Mouse (Mus musculus) urinary bladder, adult 18-20 months (tissue): ENCODE measurements around the gene Gbf1.
"Not testable (repeated sequence)": the region's sequence is repeated elsewhere in the genome, so short reads cannot be mapped to it uniquely, and the experiment has no call there.

Experiments
- DNase-seq, 2 experiments: peaks; one replicate each; pipeline ENCODE4 v3.0.0; 2022; ENCODE audit warnings: low spot score in 2 of 2, mixed read lengths in 2 of 2

Gbf1 gene

GRCm38 (mm10) chr19:46152127-46152803, at the start of gene Gbf1:
Gbf1 (plus strand) TSS chr19:46152509.
- DNase-seq, result peak; percentile 87 to 92

DNA sequence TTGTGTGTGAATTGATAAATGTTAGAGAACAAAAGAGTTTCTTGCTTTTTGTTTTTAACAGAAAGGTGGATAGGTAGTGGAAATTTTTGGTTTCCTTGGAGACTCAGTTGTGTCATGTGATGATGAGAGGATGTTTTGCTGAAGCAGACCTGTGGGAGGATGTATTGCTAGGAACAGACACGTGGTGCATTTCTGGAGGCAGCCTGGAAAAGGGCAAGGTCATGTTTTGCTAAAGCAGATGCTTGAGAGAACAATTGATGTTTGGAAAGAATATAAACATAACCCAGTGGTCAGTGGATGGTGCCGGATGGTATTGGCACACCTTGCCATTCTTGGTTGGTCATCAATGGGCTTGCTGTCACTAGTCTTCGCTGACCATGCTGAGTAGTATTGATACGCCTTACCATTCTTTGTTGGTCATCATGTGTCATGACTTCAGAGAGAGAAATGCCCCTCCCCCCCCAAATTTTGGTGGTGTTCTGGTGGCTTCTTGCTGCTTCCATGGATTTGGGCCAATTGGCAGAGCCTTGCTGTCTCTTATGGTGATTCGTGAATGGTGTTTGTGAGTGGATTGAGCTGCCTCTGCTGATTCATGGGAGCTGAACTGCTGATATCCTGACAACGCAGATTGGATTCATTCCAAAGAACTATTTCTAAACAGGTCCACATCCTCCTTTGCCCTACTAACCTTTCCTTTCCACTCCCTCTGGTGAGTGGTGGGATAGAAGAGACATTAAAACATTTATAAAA, 48.7 kb upstream of the Gbf1 start:
- DNase-seq, result no peak

DNA sequence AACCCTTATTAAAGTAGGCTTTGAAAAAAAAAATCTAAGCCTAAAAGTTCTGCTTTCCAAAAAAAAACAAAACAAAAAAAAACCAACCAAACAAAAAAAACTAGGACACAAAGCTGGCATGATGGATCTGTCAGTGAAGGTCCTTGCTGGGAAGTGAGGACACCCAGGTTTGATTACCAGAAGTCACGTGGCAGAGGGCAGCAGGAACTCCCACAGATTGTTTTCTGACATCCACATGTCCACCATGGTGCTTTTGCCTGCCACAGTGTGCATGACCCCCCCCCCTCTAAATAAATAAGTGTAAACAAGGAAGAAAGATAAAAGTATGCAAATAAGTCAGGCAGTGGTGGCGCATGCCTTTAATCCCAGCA, 48.1 kb upstream of the Gbf1 start:
- no peak for DNase-seq

DNA sequence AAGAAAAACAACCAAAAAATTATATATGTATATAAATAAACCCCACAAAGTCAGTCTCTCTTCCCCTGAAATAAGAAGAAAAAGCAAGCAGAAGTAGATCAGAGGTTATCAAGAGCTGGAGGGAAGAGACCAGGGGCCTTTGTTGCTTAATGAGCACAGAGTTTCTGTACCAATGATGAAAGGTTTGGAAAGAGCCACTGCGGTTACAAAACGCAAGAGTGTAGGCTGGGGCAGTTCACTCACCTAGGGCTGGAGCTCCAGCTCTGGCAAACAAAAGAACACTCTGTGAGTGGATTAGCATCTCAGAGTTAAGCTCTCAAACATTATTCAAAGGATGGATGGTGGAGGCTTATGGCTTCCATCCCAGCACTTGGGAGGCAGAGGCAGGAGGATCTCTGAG, 42.1 kb upstream of the Gbf1 start:
- DNase-seq, result no peak

- DNase-seq, result no peak
Measured at GRCm38 (mm10) chr19:46110781-46111180, 41.5 kb upstream of the Gbf1 start.

DNA sequence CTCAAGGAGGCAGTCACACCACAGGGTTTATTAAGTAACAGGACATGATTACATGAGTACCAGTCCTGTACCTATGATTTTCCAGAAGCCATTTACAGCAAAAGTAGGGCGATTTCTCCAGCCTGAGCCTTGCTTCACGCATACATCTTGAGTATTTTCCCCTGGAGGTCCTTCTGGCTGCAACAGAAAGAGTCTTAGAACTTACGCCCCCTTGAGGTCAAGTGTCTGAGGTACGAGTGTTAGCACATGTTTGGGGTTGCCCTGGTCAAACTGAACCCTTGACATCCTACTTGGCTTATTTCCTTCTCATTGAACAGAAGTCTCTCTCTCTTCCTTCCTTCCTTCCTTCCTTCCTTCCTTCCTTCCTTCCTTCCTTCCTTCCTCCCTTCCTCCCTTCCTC, 37.7 kb upstream of the Gbf1 start:
- DNase-seq, result no peak

DNA sequence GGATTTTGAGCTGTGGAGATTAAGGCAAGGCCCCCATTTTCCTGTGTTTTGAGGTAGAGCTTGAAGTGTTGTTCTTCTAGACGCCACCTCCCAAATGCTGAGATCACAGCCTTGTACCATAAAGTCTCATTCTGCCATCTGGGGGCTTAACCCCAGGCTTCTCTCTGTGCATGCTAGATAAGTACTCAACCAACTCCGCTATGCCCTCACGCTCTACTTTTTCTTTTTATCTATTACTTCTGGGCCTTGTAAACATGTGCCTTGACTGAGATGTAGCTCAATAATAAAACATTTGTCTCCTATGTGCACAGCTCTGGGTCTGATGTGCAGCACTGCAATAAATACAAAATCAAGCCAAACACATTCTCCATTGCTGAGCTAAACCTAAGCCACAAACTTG, 32.9 kb upstream of the Gbf1 start:
- no peak for DNase-seq

- no peak for DNase-seq
Measured at GRCm38 (mm10) chr19:46120872-46121271, 31.4 kb upstream of the Gbf1 start.

DNA sequence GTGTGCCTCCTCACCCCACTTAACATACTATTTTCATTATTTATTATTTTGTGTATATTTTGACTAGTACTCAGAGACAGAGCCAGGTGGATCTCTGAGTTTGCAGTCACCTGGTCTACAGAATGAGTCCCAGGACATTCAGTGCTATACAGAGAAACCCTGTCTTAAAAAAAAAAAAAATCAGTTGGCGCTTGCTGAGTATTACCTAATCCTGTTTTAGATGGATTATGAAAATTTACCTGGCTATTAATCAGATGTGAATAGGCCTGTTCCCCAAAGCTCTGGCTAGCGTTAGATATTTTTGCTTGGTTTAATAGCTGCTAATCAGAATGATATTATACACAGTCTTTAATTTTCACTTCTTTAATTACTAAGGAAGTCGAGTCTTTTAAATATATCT, 28.4 kb upstream of the Gbf1 start:
- no peak for DNase-seq

DNA sequence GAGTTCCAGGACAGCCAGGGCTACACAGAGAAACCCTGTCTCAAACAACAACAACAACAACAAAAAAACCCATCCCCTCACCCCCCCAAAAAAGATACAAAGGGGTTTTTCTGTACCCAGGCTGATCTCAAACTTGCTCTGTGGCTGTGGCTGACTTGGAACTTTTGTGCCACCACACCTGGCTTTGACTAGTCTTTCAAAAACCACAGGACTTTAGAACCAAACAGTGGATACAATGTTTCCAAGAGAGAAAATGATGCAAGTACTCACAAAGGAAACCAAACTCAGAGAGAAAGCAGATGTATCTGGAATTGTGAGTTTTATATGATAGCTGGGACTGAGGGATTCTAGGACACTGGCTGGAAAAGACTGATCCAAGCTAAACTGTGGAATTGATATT, 27.7 kb upstream of the Gbf1 start:
- no peak for DNase-seq

DNA sequence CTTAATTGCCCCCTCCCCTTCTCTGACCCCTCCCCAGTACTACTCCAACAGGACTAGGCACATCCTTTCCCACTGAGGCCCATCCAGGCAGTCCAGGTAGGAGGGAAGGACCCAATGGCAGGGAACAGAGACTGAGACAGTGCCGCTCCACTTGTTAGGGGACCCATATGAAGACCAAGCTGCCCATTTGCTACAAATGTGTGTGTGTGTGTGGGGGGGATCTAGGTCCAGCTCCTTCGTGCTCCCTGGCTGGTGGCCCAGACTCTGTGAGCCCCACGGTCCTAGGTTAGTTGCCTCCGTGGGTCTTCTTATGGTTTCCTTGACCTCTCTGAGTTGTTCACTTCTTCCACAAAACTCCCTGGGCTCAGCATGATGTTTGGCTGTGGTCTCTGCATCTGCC, 26.0 kb upstream of the Gbf1 start:
- no peak for DNase-seq

- not testable (repeated sequence) for DNase-seq
Measured at GRCm38 (mm10) chr19:46129737-46130136, 22.6 kb upstream of the Gbf1 start.

DNA sequence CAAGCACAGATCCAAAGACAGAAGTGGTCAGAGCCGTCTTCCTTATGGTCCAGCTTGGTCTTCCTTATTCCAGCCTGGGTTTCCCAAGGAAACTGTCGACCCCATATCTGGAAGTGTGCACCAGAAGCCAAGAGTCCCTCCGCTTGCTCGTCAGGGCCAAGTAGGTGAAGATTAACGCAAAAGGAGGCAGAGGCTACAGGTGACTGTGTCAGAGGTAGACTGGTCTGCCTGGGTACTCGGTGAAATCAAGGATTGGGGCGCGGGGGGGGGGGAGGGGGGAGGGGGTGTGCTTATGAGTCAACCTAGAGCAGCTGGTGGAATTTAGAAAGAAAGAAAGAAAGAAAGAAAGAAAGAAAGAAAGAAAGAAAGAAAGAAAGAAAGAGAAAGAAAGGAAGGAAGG, 21.0 kb upstream of the Gbf1 start:
- no peak for DNase-seq

- peak in 1 of 2 experiments; percentile 26 for DNase-seq
Measured at GRCm38 (mm10) chr19:46131694-46132525, 20.4 kb upstream of the Gbf1 start, which contains the start of gene Elovl3. Elovl3 (plus strand) TSS chr19:46131897.

- DNase-seq, result no peak
Measured at GRCm38 (mm10) chr19:46132577-46132976, 19.7 kb upstream of the Gbf1 start.

GRCm38 (mm10) chr19:46135297-46135696, 17.0 kb upstream of the Gbf1 start:
- peak; percentile 79 to 83 for DNase-seq

GRCm38 (mm10) chr19:46135789-46136638, 16.3 kb upstream of the Gbf1 start:
- peak; percentile 43 to 74 for DNase-seq

DNA sequence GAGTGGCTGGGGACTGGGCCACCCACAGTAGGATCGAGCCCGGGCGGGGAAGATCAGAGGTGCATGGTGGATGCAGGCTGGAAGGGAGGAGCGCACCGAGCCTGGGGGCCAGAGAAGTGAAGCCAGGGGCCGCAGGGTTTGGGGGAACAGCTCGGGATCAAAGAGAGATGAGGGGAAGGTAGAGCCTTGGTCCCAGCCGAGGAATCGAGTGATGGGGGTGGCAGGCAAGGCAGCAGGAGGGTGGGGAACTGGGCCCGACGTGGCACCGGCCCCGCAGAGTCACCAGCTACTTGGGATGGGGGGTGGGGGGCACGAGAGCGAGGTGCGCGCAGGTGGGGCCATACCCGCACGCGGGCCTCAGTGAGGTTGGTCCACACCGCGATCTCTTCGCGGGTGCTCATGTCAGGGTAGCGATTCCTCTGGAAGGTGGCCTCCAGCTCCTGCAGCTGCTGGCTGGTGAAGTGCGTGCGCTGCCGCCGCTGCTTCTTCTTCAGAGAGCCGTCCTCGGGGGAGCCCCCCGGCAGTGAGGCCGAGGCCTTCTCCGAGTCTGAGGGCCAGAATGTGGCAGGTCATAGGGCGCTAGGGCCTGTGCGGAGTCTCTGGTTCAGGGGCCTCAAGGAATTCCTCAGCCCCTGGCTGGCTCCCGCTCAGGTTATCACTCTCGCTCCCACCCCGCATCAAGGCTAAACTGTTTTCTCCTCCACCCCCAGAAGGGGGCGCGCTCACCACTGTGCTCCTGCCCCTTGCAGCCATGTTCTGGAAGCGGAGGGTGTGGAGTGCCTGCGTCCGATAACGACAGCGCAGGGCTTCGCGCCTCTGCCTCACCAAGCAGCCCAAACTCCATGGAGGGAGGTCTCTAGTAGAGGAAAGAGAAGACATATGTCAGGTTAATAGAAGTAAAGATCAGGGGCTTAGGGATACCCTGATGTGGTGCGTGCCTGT, 15.4 kb upstream of the Gbf1 start:
- DNase-seq, result peak in 1 of 2 experiments; percentile 74

GRCm38 (mm10) chr19:46140324-46140723, 12.0 kb upstream of the Gbf1 start:
- no peak for DNase-seq

DNA sequence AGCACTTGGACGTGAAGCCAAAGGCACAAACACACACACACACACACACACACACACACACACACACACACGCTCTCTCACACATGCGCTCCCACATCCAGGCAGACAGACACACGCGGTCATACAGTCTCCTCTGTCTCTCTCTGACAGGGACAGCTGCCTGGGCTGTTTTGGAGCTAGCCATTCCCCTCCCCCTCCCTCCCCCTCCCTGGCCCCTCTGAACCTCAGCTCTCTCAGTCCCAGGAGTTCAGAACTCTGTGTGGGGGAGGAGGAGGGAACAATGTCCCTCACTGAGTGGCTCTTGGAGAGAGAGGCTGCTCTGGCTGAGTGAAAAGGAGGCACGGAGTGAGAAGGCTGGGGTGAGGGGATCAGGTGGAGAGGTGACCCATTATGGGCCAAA, 11.2 kb upstream of the Gbf1 start:
- no peak for DNase-seq
